Mouse (Mus musculus) kidney, postnatal 10 days (tissue): ENCODE measurements around the gene Aggf1.
"Not testable (repeated sequence)": the region's sequence is repeated elsewhere in the genome, so short reads cannot be mapped to it uniquely, and the experiment has no call there.

Experiments
- DNase-seq: peaks from one replicate; pipeline ENCODE4 v3.0.0; 2021; ENCODE audit warnings: mixed read lengths

The Aggf1 gene

GRCm38 (mm10) chr13:95374701-95375553 lies at the start of gene Aggf1:
Gene Aggf1, minus strand, starts transcription at chr13:95375352.
- peak; percentile 95 for DNase-seq

- DNase-seq: peak; percentile 21
Observed at GRCm38 (mm10) chr13:95424932-95425331, 49.8 kb upstream of the Aggf1 start.

GRCm38 (mm10) chr13:95419204-95419749 lies 44.1 kb upstream of the Aggf1 start:
- DNase-seq: no peak

DNA sequence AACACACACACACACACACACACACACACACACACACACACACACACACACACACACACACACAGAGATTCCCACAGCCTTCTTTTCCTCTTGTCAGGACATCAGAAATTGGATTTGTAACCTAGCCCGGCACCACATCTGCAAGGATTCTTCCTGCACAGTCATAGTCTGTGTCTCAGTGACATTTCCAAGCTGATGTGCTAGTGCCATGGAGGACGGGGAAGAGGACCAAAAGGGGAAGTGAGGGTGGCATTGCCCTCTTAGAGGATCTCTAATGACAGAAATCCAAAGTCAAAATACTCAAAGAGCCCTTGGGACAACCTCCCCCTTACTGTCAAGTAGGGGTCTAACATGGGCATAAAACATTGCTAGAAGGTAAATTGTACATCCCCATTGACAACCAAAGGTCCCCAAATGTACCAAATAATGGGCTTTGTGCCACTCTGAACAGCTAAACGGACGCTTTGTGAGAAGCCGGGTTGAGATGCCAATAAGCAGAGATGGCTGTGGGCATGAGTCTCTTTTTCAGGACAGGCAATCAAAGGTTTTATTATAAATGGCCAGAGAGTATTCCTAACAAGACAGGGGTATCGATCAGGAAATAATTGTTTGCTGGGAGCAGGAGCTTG lies 43.5 kb upstream of the Aggf1 start:
- DNase-seq: no peak

DNA sequence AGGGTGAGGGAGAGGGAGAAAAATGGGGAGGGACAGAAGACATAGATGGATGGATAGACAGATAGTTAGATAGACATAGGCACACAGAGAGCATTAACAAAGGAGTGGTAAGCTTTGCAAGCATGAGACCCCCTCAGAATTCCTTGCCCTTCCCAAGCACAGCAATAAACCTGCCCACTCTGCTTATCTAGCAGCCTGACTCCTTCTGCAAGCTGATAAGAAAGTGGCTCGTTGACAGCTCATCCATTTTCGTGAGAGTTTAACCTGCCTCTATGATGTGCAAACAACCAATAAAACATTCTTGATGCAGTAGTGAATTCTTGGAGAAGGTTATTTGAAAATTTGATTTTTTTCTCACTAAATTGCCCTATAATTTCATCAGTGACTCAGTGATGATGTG lies 37.1 kb upstream of the Aggf1 start:
- DNase-seq: no peak

GRCm38 (mm10) chr13:95393242-95393641 lies 18.1 kb upstream of the Aggf1 start:
- no peak for DNase-seq

GRCm38 (mm10) chr13:95389866-95390865 lies 15.0 kb upstream of the Aggf1 start:
- peak; percentile 89 for DNase-seq

DNA sequence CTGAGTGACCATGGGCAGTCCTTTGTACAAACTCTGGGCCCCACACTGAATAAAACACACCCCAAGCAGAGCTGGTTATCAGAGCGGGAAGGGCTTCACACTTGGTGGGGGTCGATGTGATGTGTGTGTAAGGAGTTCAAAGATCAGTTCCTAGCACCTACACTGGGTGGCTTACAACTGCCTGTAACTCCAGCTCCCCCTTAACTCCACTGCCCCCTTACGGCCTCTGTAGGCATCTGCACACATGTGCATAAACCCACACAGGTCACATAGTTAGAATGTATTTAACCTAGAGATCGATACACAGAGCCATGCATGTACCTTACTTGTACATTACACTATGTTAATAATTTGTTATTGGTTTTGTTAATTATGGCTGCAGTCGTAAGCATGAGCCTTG lies 13.1 kb upstream of the Aggf1 start:
- no peak for DNase-seq

GRCm38 (mm10) chr13:95382418-95382817 lies 7.3 kb upstream of the Aggf1 start:
- DNase-seq: no peak

- no peak for DNase-seq
Observed at GRCm38 (mm10) chr13:95378696-95379095, 3.5 kb upstream of the Aggf1 start.

- not testable (repeated sequence) for DNase-seq
Observed at GRCm38 (mm10) chr13:95376689-95377289, 1.6 kb upstream of the Aggf1 start.

- no peak for DNase-seq
Observed at GRCm38 (mm10) chr13:95375554-95375914, 382 bp upstream of the Aggf1 start.

- no peak for DNase-seq
Observed at GRCm38 (mm10) chr13:95366356-95366755, 8.8 kb downstream of the Aggf1 start.

GRCm38 (mm10) chr13:95363440-95363839 lies 11.7 kb downstream of the Aggf1 start:
- DNase-seq: no peak

GRCm38 (mm10) chr13:95358223-95358622 lies 16.9 kb downstream of the Aggf1 start:
- DNase-seq: no peak

GRCm38 (mm10) chr13:95348476-95348875 lies 26.7 kb downstream of the Aggf1 start:
- no peak for DNase-seq

- DNase-seq: peak; percentile 90
Observed at GRCm38 (mm10) chr13:95347018-95347696, 28.0 kb downstream of the Aggf1 start.

DNA sequence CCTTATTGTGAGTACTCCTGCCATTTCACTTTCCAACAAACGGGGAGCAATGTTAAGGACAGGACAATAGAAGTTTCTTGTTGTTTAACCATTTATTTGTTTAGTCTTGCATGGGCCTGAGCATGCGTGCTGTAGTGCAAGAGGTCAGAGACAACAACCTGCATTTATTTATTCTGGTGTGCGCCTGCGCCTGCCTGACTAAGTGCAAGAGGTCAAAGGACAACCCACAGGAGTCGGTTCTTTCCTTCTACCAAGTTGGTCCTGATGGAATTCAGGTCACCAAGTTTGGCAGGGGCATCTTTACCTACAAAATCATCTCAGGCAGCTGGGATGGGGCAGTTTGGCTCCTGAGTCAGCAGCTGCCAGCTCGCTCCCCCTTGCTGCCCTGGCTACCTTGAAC lies 29.3 kb downstream of the Aggf1 start:
- DNase-seq: no peak

DNA sequence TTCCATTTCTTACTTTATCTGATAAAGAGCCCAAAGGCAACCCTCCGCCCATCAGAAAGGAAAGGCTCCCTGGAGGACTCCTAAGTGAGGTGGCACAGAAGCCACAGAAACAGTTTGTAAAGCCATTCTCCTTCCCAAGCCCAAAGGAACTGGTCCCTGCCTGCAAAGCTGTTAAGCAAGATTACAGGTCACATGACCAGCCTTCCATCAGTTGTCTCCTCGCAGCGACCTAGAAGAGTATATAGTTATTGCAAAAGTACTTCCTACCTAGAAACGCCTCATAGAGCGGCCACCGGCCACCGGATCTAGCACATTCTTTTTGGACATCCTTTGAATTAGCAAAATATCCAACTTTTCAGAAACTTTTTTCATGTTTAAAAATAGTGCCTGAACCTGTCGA lies 31.7 kb downstream of the Aggf1 start:
- DNase-seq: no peak

GRCm38 (mm10) chr13:95336122-95336677 lies 39.0 kb downstream of the Aggf1 start:
- DNase-seq: peak; percentile 31
